Mouse (Mus musculus): ENCODE data around the gene Tbc1d24. TPM values are rescaled to one million over a fixed set of nuclear protein-coding genes. Genes with fewer than 3 reads are reported as not detected.

Gene Tbc1d24
- polyA plus RNA-seq, 1 experiment from 2014 or later = 8.4 TPM

- H3K27ac ChIP-seq = no peak overlapping the region
- WGBS (ENCODE audit: missing documents) = 97% methylated on average over 3 of the region's 3 CpGs
Observed at GRCm38 (mm10) chr17:24174259-24174658, 31.1 kb downstream of the Tbc1d24 start.

DNA sequence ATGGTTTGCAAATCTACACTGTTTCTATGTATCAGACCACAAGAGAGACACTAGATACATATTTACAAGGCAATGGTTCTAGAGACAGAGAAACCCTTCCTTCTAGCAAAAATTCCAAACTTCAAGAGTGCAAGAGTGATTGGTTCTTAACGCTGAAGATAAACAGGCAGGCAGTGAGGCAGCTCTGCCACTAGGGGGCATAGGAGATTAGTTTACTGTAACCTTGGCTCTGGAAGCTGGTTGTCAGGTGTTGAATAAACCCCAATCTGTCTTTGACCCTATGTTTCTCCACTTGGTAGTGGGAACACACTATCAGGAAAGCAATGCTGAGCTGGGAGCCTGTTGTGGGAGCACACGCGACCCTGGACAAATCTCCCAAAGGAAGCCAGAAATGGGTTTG, 31.9 kb downstream of the Tbc1d24 start:
- Histone ChIP-seq H3K79me2 (ENCODE audit: inconsistent target) (peaks cover 16% of the 10 kb centered on the region), H3K36me3 (ENCODE audit: inconsistent target) (no peaks in the 10 kb centered on the region; the same call in 1 of the 2 replicates), H3K4me3 (ENCODE audit: inconsistent target) (no peak overlapping the region), H3K27ac (peak overlapping the region; percentile 97)
- 15% methylated on average over 3 of the region's 3 CpGs for WGBS (ENCODE audit: missing documents)

More at GRCm38 (mm10) chr17:24174259-24174658, 31.1 kb downstream of the Tbc1d24 start:
- Histone ChIP-seq H3K4me3 (ENCODE audit: inconsistent target) (no peak overlapping the region), H3K36me3 (ENCODE audit: inconsistent target) (no peaks in the 10 kb centered on the region; the same call in 1 of the 2 replicates), H3K79me2 (ENCODE audit: inconsistent target) (peaks cover 9% of the 10 kb centered on the region)

DNA sequence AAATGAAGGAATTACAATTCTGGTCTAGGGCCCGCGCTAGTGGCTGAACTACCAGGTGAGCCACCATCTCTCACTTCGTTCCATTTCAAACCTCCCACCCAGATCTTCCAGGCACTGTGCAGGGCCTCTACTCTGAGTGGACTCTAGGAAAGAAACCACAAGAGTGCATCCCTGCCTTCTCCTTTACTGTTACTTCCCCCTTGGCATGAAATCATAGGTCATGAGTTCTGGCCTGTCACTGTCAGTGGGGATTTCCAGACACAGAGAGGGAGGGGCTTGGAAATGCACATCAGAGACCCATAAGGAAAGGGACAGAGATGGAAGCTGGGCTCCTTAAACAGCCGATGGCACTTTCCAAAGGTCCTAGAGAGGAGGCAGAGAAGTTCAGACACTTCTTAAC, 33.6 kb downstream of the Tbc1d24 start:
- Histone ChIP-seq H3K27ac (peak overlapping the region; percentile 97), H3K79me2 (ENCODE audit: inconsistent target) (peaks cover 33% of the 10 kb centered on the region), H3K4me3 (ENCODE audit: inconsistent target) (no peak overlapping the region), H3K36me3 (ENCODE audit: inconsistent target) (peaks cover 9% of the 10 kb centered on the region; the same call in 1 of the 2 replicates)
- WGBS (ENCODE audit: missing documents) = 52% methylated on average over 4 of the region's 4 CpGs

- Histone ChIP-seq H3K79me2 (ENCODE audit: inconsistent target) (peaks cover 43% of the 10 kb centered on the region), H3K27ac (peak overlapping the region; percentile 97), H3K36me3 (ENCODE audit: inconsistent target) (peaks cover 12% of the 10 kb centered on the region; the same call in 1 of the 2 replicates), H3K4me3 (ENCODE audit: inconsistent target) (peak overlapping the region; percentile 94)
- WGBS (ENCODE audit: missing documents) = 10% methylated on average over 3 of the region's 5 CpGs
Observed at GRCm38 (mm10) chr17:24170729-24171128, 34.6 kb downstream of the Tbc1d24 start.

DNA sequence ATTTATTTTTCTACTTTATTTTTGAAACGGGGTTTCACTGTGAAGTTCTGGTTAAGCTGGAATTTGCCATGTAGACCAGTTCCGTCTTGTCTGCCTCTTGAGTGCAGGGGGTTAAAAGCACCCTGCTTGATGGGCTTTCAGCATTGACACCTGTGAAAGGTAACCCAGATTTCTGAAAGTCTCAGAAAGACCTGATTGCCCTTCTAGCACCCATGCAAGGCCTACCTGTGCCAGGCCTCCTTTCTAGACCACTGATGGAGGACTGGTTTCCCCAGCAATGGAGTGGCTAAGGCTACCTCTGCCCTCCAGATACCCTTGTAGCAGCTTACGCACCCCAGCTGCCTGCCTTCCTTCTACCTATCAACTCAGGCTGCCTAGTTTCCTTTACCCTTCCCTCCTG, 35.2 kb downstream of the Tbc1d24 start:
- Histone ChIP-seq H3K27ac (peak overlapping the region; percentile 97), H3K79me2 (ENCODE audit: inconsistent target) (peaks cover 49% of the 10 kb centered on the region), H3K4me3 (ENCODE audit: inconsistent target) (peak overlapping the region; percentile 94), H3K36me3 (ENCODE audit: inconsistent target) (peaks cover 12% of the 10 kb centered on the region; the same call in 1 of the 2 replicates)
- 50% methylated on average over 3 of the region's 3 CpGs for WGBS (ENCODE audit: missing documents)

- H3K79me2 ChIP-seq (ENCODE audit: inconsistent target) = peaks cover 56% of the 10 kb centered on the region
- peak within 1 kb of the TSS; percentile 97 for H3K27ac ChIP-seq
- under 1% methylated on average over 53 of the region's 58 CpGs for WGBS (ENCODE audit: missing documents)
- peak within 1 kb of the TSS; percentile 94 for H3K4me3 ChIP-seq (ENCODE audit: inconsistent target)
- H3K36me3 ChIP-seq (ENCODE audit: inconsistent target) = peaks cover 12% of the 10 kb centered on the region; the same call in 1 of the 2 replicates
Observed at GRCm38 (mm10) chr17:24169317-24170065, 35.9 kb downstream of the Tbc1d24 start, which contains the start of gene Atp6v0c. Gene Atp6v0c, minus strand, starts transcription at chr17:24169702.

DNA sequence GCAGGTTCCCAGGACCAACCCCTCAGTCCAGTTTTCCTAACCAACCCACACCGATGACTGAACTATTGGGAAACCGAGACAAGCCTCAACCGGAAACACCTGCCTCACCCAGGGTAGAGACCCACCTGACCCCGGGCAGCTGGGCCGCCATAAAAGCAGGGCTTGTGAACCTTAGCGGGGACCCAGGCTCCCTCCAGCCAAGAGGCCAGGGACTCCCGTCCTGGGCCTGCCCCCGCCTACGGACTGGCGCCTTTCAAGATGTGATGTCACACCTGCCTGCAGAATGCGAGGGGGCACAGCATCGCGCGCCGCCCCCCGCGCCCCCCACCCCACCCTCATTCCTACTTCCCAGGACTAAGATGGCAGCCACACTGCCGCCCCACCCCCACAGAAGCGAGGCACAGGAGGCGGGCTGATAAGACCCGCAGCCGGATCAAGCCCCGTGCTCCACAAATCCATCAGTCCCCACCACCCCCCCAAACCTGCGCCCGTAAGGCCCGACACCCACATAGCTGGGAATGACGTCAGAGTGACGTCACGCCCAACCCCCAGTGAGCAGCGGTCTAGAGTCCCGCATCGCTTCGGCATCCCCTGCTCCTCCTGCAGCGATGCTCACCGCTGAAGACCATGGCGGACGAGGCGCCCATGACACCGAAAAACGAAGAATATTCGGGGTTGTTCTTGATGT, 36.6 kb downstream of the Tbc1d24 start:
- WGBS (ENCODE audit: missing documents) = under 1% methylated on average over 22 of the region's 41 CpGs
- H3K79me2 ChIP-seq (ENCODE audit: inconsistent target) = peaks cover 56% of the 10 kb centered on the region
- peaks cover 12% of the 10 kb centered on the region; the same call in 1 of the 2 replicates for H3K36me3 ChIP-seq (ENCODE audit: inconsistent target)
- H3K4me3 ChIP-seq (ENCODE audit: inconsistent target) = peak overlapping the region; percentile 94
- H3K27ac ChIP-seq = peak overlapping the region; percentile 97

DNA sequence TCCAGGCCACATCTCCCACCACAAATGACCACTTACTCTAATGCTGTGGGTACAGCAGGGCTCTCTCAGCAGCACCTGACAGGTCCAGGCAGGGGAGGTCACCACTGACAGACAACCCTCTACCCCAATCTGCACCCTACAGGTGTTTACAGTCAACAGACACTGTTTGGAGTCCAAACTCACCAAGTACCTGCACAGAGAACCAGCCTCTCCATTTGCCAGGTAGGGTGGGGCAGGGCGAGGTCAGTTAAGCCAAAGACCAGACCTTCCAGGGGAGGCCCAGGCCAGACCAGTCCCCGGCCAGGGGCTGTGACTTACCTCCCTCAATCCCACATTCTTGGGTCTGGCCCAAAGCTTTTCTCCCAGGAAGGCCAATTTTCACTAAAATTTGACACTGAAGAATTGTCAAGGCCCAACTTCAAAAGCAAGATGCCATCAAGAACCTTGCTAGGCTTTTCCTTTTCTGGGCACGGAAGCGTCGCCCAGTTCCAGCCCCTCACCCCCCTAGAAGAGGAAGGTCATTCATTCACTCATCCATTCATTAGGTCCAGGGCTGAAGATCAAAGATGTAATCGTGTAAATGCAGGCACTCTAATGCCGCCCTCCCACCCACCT, 37.4 kb downstream of the Tbc1d24 start:
- H3K27ac ChIP-seq = peak overlapping the region; percentile 97
- 27% methylated on average over 7 of the region's 7 CpGs for WGBS (ENCODE audit: missing documents)

GRCm38 (mm10) chr17:24167120-24167519, 38.2 kb downstream of the Tbc1d24 start:
- H3K27ac ChIP-seq = peak overlapping the region; percentile 97
- peaks cover 67% of the 10 kb centered on the region for H3K79me2 ChIP-seq (ENCODE audit: inconsistent target)
- 11% methylated on average over 6 of the region's 6 CpGs for WGBS (ENCODE audit: missing documents)
- peaks cover 12% of the 10 kb centered on the region; the same call in 1 of the 2 replicates for H3K36me3 ChIP-seq (ENCODE audit: inconsistent target)
- H3K4me3 ChIP-seq (ENCODE audit: inconsistent target) = peak overlapping the region; percentile 94

More for the DNA sequence above, 37.4 kb downstream of the Tbc1d24 start:
- H3K36me3 ChIP-seq (ENCODE audit: inconsistent target) = peaks cover 12% of the 10 kb centered on the region; the same call in 1 of the 2 replicates
- H3K79me2 ChIP-seq (ENCODE audit: inconsistent target) = peaks cover 58% of the 10 kb centered on the region
- H3K4me3 ChIP-seq (ENCODE audit: inconsistent target) = peak overlapping the region; percentile 94

- Histone ChIP-seq H3K36me3 (ENCODE audit: inconsistent target) (peaks cover 12% of the 10 kb centered on the region; the same call in 1 of the 2 replicates), H3K4me3 (ENCODE audit: inconsistent target) (no peak overlapping the region), H3K79me2 (ENCODE audit: inconsistent target) (peaks cover 84% of the 10 kb centered on the region)
Observed at GRCm38 (mm10) chr17:24164566-24165259, 40.6 kb downstream of the Tbc1d24 start.

DNA sequence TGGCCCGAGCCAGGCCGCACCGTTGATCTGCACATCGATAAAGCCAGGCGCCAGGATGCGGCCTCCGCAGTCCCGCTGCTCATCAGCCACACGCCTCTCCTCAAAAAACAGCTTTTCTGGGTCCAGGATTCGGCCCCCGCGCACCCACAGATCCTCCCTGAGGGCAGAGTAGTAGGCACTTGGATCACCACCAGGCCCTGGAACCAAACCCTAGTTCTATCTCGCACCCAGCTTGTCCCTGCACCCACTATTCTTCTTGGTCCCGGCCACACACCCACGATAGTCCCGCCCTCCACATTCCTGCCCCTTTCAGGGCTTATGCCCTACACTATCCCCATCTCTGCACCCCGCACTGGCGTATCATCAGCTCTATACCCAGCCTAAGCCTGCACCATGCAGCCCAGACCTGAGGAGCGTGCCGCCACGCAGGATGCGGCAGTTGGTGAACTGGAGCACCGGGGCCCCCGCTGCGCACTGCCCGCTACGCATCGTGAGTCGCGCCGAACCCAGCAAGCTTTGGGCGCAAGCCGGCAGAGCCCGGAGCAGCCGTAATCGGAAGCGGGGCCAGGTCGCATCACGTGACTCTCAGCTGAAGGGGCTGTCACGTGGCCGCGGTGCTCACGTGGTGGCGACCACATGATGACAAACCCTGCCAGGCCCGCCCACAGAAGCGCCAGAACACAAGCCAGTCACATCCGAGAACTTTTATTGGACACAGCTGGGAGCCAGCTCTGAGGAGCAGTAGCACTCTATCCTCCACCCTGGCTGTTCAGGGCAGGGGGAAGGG, 42.0 kb downstream of the Tbc1d24 start, which contains the start of gene Amdhd2:
Amdhd2 (minus strand) TSS at position 591 of the 787 bp plus-strand sequence.
- WGBS (ENCODE audit: missing documents) = 1% methylated on average over 46 of the region's 47 CpGs
- Histone ChIP-seq H3K36me3 (ENCODE audit: inconsistent target) (peaks cover 14% of the 10 kb centered on the region; the same call in 1 of the 2 replicates), H3K4me3 (ENCODE audit: inconsistent target) (peak within 1 kb of the TSS; percentile 76)

More at GRCm38 (mm10) chr17:24164566-24165259, 40.6 kb downstream of the Tbc1d24 start:
- H3K27ac ChIP-seq = peak overlapping the region; percentile 97
- 55% methylated on average over 9 of the region's 11 CpGs for WGBS (ENCODE audit: missing documents)

GRCm38 (mm10) chr17:24162584-24163175, 42.7 kb downstream of the Tbc1d24 start:
- peaks cover 16% of the 10 kb centered on the region for H3K36me3 ChIP-seq (ENCODE audit: inconsistent target)
- peaks cover 86% of the 10 kb centered on the region for H3K79me2 ChIP-seq (ENCODE audit: inconsistent target)
- H3K4me3 ChIP-seq (ENCODE audit: inconsistent target) = peak overlapping the region; percentile 76
- WGBS (ENCODE audit: missing documents) = under 1% methylated on average over 17 of the region's 17 CpGs
- H3K27ac ChIP-seq = peak overlapping the region; percentile 98

More for the DNA sequence above, 42.0 kb downstream of the Tbc1d24 start, which contains the start of gene Amdhd2:
- peak within 1 kb of the TSS; percentile 98 for H3K27ac ChIP-seq
- H3K79me2 ChIP-seq (ENCODE audit: inconsistent target) = peaks cover 86% of the 10 kb centered on the region

DNA sequence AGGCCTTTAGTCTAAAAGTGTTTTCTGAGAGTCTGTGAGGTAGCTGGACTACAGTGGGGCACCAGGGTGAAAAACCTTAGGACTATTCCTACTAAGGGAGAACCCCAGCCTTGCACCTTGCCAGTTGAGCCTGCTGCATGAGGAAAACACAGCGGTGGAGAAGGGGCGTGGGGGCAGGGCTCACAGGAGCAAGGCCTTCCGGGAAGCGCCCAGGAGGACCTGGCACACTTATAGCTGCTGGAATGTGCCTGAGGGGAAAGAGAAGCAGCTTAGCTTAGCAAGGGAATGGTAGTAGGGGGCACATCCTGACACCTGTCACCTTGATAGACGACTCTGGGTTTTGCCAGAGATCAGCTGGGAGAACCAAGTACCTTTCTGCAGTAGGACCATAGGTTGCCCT, 43.9 kb downstream of the Tbc1d24 start:
- H3K36me3 ChIP-seq (ENCODE audit: inconsistent target) = peaks cover 23% of the 10 kb centered on the region
- WGBS (ENCODE audit: missing documents) = 91% methylated on average over 5 of the region's 5 CpGs
- peaks cover 78% of the 10 kb centered on the region for H3K79me2 ChIP-seq (ENCODE audit: inconsistent target)
- no peak overlapping the region for H3K4me3 ChIP-seq (ENCODE audit: inconsistent target)
- peak overlapping the region; percentile 98; the same call in 1 of the 2 replicates for H3K27ac ChIP-seq

Data from macrophage (primary cell).